Mouse (Mus musculus) liver, adult 2 months (tissue): ENCODE measurements around the gene Gpr156. TPM values are rescaled to one million over a fixed set of nuclear protein-coding genes. Genes with fewer than 3 reads are reported as not detected.

Experiments
- DNase-seq: peaks from one replicate; pipeline ENCODE4 v3.0.0-alpha.2; 2011; ENCODE audit warnings: low read depth, low spot score; ENCODE audit errors: extremely low read depth
- H3K27ac ChIP-seq: fragments of 200-500 bp; replicated peaks from 2 replicates; pipeline ENCODE4 v1.5.1; 2012; ENCODE audit warnings: low read depth, mild to moderate bottlenecking, control low read depth, inconsistent platforms, low read length; ENCODE audit not compliant: insufficient read depth
- H3K27me3 ChIP-seq: fragments of 200-500 bp; 2 replicates; pipeline ENCODE4 v1.6.1; 2012; ENCODE audit warnings: mild to moderate bottlenecking, moderate library complexity, low read length, inconsistent platforms; ENCODE audit not compliant: control insufficient read depth, insufficient read depth
- H3K36me3 ChIP-seq: fragments of 200-500 bp; 2 replicates; pipeline ENCODE4 v1.6.1; 2012; ENCODE audit warnings: low read length, inconsistent platforms; ENCODE audit not compliant: control insufficient read depth, insufficient read depth
- H3K4me1 ChIP-seq: fragments of 200-500 bp; 2 replicates; pipeline ENCODE4 v1.6.1; 2011; ENCODE audit warnings: low read length; ENCODE audit not compliant: control insufficient read depth, insufficient read depth
- H3K4me3 ChIP-seq: fragments of 200-500 bp; 2 replicates; pipeline ENCODE4 v1.5.1; 2011; ENCODE audit warnings: low read depth, mild to moderate bottlenecking, control low read depth, low read length, moderate library complexity; ENCODE audit not compliant: insufficient read depth
- H3K79me2 ChIP-seq: fragments of 200-500 bp; 2 replicates; pipeline ENCODE4 v1.6.1; 2012; ENCODE audit warnings: inconsistent platforms, mild to moderate bottlenecking, low read length, moderate library complexity; ENCODE audit not compliant: control insufficient read depth, insufficient read depth
- H3K9ac ChIP-seq: fragments of 200-500 bp; 2 replicates; pipeline ENCODE4 v1.6.1; 2012; ENCODE audit warnings: low read depth, mild to moderate bottlenecking, control low read depth, inconsistent platforms, low read length
- CTCF ChIP-seq: fragments of 200-500 bp; IDR thresholded peaks from 2 replicates; pipeline ENCODE4 v1.5.1; 2011; ENCODE audit warnings: low read depth, low read length, control low read depth
- POLR2A ChIP-seq: fragments of 200-500 bp; IDR thresholded peaks from 2 replicates; pipeline ENCODE4 v1.6.1; 2011; ENCODE audit warnings: low read length, control low read depth; ENCODE audit not compliant: insufficient read depth; ENCODE audit errors: extremely low read depth
- WGBS: fragments of 180-500 bp; shearing (Covaris S2); methylation state at CpG from one replicate; pipeline ENCODE4 v1.1.7; 2018; 5-methylcytosine and 5-hydroxymethylcytosine counted together
- polyA plus RNA-seq: library from polyadenylated mRNA; depleted of rRNA; stranded (reverse); fragments of >200 nt; gene quantifications from 2 replicates; pipeline ENCODE4 v1.2.3, GENCODE M21; 2012
- total RNA-seq: library from RNA; depleted of rRNA; stranded (reverse); fragments of >200 nt; gene quantifications from 2 replicates; pipeline ENCODE4 v1.2.3, GENCODE M21; 2014

The Gpr156 gene
- total and polyA plus RNA-seq, 2 experiments: not detected

GRCm38 (mm10) chr16:38011486-38011885 lies 95.2 kb downstream of the Gpr156 start:
- Histone ChIP-seq H3K4me3 (no peak overlapping the region), H3K9ac (no peak overlapping the region), H3K36me3 (no peaks in the 10 kb centered on the region), H3K4me1 (peaks cover 1% of the 10 kb centered on the region; the same call in 1 of the 2 replicates), H3K27ac (no peak overlapping the region), H3K79me2 (no peaks in the 10 kb centered on the region), H3K27me3 (no peaks in the 10 kb centered on the region)
- TF ChIP-seq POLR2A (no peak), CTCF (no peak)
- no peak for DNase-seq
- WGBS: 94% methylated on average over 13 of the region's 13 CpGs

DNA sequence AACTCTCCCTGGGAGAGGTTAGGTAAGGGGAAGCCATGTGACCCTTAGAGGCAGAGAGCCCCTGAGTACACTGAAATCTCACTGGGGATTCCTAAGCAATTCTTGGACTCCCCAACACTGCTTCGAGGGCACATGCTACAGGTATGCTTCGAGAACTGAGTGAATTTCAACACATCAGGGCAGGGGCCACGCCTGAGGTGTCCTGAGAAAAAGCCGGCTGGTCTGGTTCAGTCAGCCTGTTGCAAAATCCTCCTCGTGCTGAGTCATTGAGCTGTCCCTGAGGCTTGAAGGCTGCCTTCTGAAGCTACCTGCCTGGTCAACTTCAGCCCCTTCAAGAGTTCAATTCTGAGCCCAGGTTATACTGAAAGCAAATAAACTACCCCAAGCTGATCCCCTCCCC lies 96.1 kb downstream of the Gpr156 start:
- peaks cover 1% of the 10 kb centered on the region; the same call in 1 of the 2 replicates for H3K4me1 ChIP-seq
- no peaks in the 10 kb centered on the region for H3K36me3 ChIP-seq
- H3K4me3 ChIP-seq: no peak overlapping the region
- no peaks in the 10 kb centered on the region for H3K27me3 ChIP-seq
- WGBS: 17% methylated on average over 5 of the region's 5 CpGs
- peak; percentile 66 for DNase-seq
- H3K27ac ChIP-seq: no peak overlapping the region
- H3K79me2 ChIP-seq: no peaks in the 10 kb centered on the region
- H3K9ac ChIP-seq: no peak overlapping the region
- no peak for TF ChIP-seq POLR2A

- H3K27ac ChIP-seq: no peak overlapping the region
- H3K4me3 ChIP-seq: no peak overlapping the region
- 71% methylated on average over 4 of the region's 4 CpGs for WGBS
- H3K79me2 ChIP-seq: no peaks in the 10 kb centered on the region
- no peaks in the 10 kb centered on the region for H3K36me3 ChIP-seq
- no peak for DNase-seq
- peaks cover 1% of the 10 kb centered on the region; the same call in 1 of the 2 replicates for H3K4me1 ChIP-seq
- H3K9ac ChIP-seq: no peak overlapping the region
- 0 out of 2 replicates have a peak, but pooled peaks cover 2% of the 10 kb centered on the region for H3K27me3 ChIP-seq
- TF ChIP-seq POLR2A (no peak), CTCF (no peak)
Observed at GRCm38 (mm10) chr16:38012891-38013290, 96.6 kb downstream of the Gpr156 start.

- 78% methylated on average over 4 of the region's 4 CpGs for WGBS
- Histone ChIP-seq H3K4me1 (peaks cover 1% of the 10 kb centered on the region; the same call in 1 of the 2 replicates), H3K4me3 (no peak overlapping the region), H3K36me3 (no peaks in the 10 kb centered on the region), H3K27ac (no peak overlapping the region), H3K79me2 (no peaks in the 10 kb centered on the region), H3K27me3 (0 out of 2 replicates have a peak, but pooled peaks cover 2% of the 10 kb centered on the region), H3K9ac (no peak overlapping the region)
- DNase-seq: peak; percentile 13
- TF ChIP-seq POLR2A (no peak), CTCF (no peak)
Observed at GRCm38 (mm10) chr16:38014951-38015350, 98.7 kb downstream of the Gpr156 start.

GRCm38 (mm10) chr16:38016928-38017524 lies 100.7 kb downstream of the Gpr156 start:
- Histone ChIP-seq H3K4me3 (no peak overlapping the region), H3K27me3 (0 out of 2 replicates have a peak, but pooled peaks cover 2% of the 10 kb centered on the region)
- WGBS: 93% methylated on average over 8 of the region's 8 CpGs

DNA sequence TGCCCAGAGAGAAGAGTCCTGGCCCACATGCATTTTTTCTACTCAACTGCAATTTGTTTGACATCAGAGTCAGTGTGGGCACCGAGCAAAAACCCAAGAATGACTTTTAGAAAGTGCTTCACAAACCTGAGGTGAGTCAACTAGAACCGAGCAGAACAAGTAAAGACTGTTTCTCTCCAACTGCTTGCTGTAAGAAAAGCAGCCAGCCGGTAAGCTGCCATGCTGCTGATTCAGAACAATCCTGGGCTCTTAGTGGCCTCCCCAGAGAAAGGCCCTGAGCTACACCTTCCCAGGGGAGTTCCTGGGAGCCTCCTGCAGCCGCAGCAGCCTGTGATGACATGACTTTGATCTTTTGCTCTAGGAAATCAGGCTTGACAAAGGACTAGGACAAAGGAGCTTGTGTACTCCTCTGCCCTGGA lies 101.7 kb downstream of the Gpr156 start:
- DNase-seq: peak; percentile 22
- Histone ChIP-seq H3K79me2 (no peaks in the 10 kb centered on the region), H3K27me3 (0 out of 2 replicates have a peak, but pooled peaks cover 2% of the 10 kb centered on the region), H3K4me3 (no peak overlapping the region), H3K9ac (no peak overlapping the region), H3K36me3 (no peaks in the 10 kb centered on the region), H3K27ac (no peak overlapping the region), H3K4me1 (no peaks in the 10 kb centered on the region; the same call in 1 of the 2 replicates)
- TF ChIP-seq POLR2A (no peak), CTCF (no peak)
- WGBS: 64% methylated on average over 4 of the region's 4 CpGs

More at GRCm38 (mm10) chr16:38016928-38017524, 100.7 kb downstream of the Gpr156 start:
- Histone ChIP-seq H3K4me1 (peaks cover 1% of the 10 kb centered on the region; the same call in 1 of the 2 replicates), H3K79me2 (no peaks in the 10 kb centered on the region), H3K27ac (no peak overlapping the region), H3K36me3 (no peaks in the 10 kb centered on the region), H3K9ac (no peak overlapping the region)
- no peak for DNase-seq
- TF ChIP-seq CTCF (no peak), POLR2A (no peak)
